Mouse (Mus musculus): Measurements from ENCODE around the gene Cts6.
"Not testable (repeated sequence)": the region's sequence is repeated elsewhere in the genome, so short reads cannot be mapped to it uniquely, and the experiment has no call there.

The Cts6 gene

GRCm38 (mm10) chr13:61203310-61203709 is at the start of gene Cts6:
Gene Cts6, minus strand, starts transcription at chr13:61203410.
- DNase-seq (ENCODE audit: low spot score) = no peak

DNA sequence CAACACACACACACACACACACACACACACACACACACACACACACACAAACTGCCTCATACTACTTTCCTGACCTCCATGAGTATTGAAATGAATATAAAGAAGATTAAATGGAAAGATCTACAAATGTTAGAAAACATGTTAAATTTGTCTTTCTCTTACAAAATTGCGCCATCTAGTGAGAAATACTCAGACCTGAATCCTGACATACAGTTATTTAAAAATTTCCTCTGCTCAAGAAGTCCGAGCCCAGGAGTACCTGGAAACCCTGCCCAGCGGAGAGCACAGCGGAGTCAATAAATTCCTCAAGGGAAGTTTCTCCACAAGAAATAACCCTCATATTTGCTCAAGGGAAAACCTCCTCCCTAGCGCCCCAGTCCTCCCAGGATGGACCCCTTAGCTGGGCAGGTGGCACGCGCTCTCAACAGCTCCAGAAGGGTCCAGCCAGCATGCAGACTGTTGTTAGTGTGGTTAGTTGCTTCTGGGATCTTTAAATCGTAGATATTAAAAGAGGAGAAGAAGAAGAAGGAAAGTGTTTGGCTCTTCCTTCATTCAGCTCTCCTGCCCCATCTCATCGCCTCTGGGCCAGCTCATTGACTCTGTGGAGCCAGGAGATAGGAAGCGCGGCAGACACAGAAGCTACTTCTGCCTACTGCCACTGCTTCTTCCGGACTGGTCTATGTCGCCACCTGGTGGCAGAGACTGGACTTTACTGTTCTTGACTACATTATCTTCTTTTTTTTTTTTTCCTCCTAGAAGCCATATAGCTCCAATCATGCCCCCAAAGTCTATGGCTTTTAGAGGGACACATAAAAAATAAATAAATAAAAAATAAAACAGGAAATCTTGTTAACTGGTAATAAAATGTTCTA is 38.1 kb upstream of the Cts6 start:
- DNase-seq (ENCODE audit: low spot score) = peak; percentile 37

GRCm38 (mm10) chr13:61185151-61185933 is 17.9 kb downstream of the Cts6 start:
- not testable (repeated sequence) for DNase-seq (ENCODE audit: low spot score)

DNA sequence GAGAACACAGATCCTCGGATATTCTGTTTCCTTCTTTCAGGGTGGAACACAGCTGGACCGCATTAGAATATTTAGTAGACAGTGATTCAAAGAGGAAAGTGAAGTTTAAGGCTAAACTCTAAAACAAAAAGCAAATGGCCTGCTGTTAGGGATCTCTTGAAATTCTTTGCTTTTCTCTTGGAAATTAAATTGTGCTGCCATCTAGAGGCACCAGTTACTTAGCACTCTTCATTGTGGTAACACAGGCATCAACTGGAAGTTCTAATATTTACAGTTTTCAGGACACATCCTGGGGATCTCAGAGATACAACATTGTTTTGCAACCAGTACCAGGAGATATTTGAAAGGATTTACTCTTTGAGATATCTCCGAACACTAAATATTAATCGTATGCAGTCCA is 38.6 kb downstream of the Cts6 start:
- DNase-seq (ENCODE audit: low spot score) = no peak

DNA sequence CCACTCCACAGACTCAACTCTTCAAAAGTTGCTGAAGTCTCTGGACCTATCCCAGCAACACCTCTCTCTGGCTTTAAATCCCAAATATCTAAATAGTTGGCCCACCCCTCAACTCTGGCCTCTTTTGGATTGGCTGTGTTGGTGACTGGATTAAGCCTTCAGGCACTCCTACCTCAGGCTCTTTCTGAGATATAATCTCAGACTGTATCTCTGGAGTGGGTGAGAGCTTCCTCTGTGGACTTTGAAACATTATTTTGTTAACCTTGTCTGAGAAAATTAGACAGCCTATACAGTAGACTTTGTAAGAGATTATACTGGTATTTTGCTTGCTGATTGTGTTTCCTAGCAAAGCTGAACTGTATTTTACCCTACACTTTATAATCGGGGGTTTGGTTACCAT is 39.1 kb downstream of the Cts6 start, which contains the start of gene Ctsr:
Gene Ctsr, minus strand, starts transcription at position 101 of the 400 bp plus-strand sequence.
- DNase-seq (ENCODE audit: low spot score) = no peak

Measured in c-Kit-positive CD71-positive TER-119-positive erythroid progenitor cells, embryonic 14.5 days (primary cell).